Mouse (Mus musculus) Patski (cell line): ENCODE results near the gene Slc9a3r2. TPM values are rescaled to one million over a fixed set of nuclear protein-coding genes. Genes with fewer than 3 reads are reported as not detected.
"Not testable (repeated sequence)": the region's sequence is repeated elsewhere in the genome, so short reads cannot be mapped to it uniquely, and the experiment has no call there.

Experiments used
- ATAC-seq: fragments of 100-300 bp; one replicate; pipeline ENCODE4 v1.8.0; 2021
- CTCF ChIA-PET: fragments of 350-600 bp; sonication (Branson Sonifier 250); formaldehyde crosslinking; loops from one replicate; lab custom pipeline; 2022; ENCODE audit warnings: inconsistent platforms; lab: Charles Lee
- POLR2A ChIA-PET: fragments of 350-600 bp; sonication (Branson Sonifier 250); formaldehyde crosslinking; loops from one replicate; lab custom pipeline; 2022; ENCODE audit warnings: antibody characterized with exemption, inconsistent platforms; lab: Charles Lee
- DNase-seq: peaks from one replicate; pipeline ENCODE4 v3.0.0-alpha.2; 2011; ENCODE audit warnings: low read depth, low spot score
- H3K27me3 ChIP-seq: fragments of 371-371 bp; one replicate; pipeline ENCODE4 v1.5.1; 2021
- CTCF ChIP-seq: fragments of 100-300 bp; IDR thresholded peaks from one replicate; pipeline ENCODE4 v1.5.1; 2021
- in situ Hi-C: fragments of 300-500 bp; cut with MboI; formaldehyde crosslinking; loops from 3 replicates; pipeline ENCODE4 v1.11.1; 2018; ENCODE audit warnings: low pct_unique_long_range_greater_than_20kb, mixed read lengths
- polyA plus RNA-seq: library from polyadenylated mRNA; unstranded; gene quantifications from one replicate; pipeline ENCODE4 v1.2.3, GENCODE M21; 2021

The Slc9a3r2 gene
- polyA plus RNA-seq, 1 experiment from 2014 or later = 32.3 TPM

DNA sequence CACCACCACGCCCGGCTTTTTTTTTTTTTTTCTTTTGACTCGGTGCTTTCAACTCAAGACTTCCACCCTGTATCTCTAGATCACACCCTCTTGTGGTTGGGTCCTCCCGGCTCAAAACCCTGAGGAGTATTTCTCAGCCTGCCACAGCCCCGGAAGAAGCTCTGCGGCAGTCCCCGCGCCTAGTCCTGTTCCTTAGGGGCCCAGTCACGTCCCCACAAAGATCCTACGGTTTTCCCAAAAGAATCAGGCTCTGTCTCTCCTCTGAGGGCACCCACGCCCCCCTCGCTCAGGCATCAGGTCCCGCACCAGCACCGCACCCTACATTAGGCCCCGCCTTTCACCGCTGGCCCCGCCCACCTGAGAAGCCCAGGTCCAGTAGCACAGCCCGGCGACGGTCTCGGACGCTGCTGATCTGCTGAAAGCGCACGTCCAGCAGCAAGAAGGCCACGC, 37.0 kb upstream of the Slc9a3r2 start:
- ATAC-seq (no peak), DNase-seq (no peak)
- no peak for TF ChIP-seq CTCF
- in situ Hi-C loops = no loop called here
- no peaks in the 10 kb centered on the region for H3K27me3 ChIP-seq
- POLR2A ChIA-PET = no interaction called here
- CTCF ChIA-PET = interaction anchor here (0.8 kb wide), 1 partner anchor 13 kb away, joined by 4 read pairs; no protein-coding TSS in a partner anchor

DNA sequence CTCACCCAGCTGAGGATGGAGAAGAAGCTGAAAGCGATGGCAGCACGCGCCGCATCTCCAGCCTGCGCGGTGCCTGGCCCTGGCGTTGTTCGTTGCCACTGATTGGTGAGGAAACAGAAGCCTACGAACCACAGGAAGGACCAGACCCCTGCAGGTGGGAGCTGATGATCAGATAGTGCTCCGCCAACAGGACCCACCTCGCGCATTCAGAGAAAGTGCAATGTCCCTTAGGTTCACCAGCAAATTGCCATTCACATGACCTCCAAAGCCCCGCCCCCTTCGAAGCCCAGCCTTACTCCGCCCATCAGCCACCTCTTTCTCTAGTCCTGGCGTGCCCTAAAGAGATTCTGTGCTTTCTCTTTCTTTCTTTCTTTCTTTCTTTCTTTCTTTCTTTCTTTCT, 36.4 kb upstream of the Slc9a3r2 start:
- in situ Hi-C loops = no loop called here
- H3K27me3 ChIP-seq = no peaks in the 10 kb centered on the region
- ChIA-PET POLR2A (interaction anchor here (1.7 kb wide), 1 partner anchor 17 kb away, joined by 4 read pairs; the partner anchor contains the start of gene Zfp598), CTCF (interaction anchor here (0.8 kb wide), 1 partner anchor 12 kb away, joined by 4 read pairs; no protein-coding TSS in a partner anchor)
- TF ChIP-seq CTCF = no peak
- ATAC-seq = no peak
- no peak for DNase-seq

DNA sequence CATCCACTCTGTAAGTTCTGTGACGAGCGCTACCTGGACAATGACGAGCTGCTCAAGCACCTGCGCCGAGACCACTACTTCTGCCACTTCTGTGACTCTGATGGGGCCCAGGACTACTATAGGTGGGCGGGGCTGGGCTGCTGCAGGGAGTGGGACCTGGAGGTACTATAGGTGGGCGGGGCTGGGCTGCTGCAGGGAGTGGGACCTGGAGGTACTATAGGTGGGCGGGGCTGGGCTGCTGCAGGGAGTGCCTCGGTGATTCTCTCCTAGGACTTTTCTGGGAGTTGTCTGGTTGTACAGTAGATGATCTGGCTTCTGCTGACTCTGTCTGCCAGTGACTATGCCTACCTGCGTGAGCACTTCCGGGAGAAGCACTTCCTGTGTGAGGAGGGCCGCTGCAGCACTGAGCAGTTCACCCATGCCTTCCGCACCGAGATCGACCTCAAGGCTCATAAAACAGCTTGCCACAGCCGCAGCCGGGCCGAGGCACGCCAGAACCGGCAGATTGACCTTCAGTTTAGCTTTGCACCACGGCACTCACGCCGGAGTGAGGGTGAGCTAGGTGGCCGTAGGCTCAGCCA, 27.5 kb upstream of the Slc9a3r2 start:
- POLR2A ChIA-PET = no interaction called here
- in situ Hi-C loops = no loop called here
- ATAC-seq = no peak

DNA sequence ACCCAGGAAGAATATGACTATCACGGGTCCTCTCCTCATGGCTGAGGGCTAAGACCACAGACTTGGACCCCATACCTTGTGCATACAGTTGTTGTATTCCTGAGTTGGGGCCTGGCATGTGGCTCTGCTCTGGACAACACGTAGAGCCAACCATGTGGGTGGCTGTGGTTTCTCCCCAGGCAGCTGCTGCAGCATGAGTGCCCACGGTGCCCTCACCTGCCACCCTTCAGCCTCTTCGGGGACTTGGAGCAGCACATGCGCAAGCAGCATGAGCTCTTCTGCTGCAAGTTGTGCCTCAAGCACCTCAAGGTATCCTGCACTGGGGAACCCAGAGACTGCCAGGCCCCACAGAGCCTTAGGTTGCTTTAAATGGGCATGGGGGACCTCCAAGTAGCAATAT, 26.8 kb upstream of the Slc9a3r2 start:
- CTCF ChIA-PET = interaction anchor here (1.1 to 1.2 kb wide), 2 partner anchors 10 to 26 kb away, joined by 3 to 4 read pairs; no protein-coding TSS in a partner anchor
- H3K27me3 ChIP-seq = no peaks in the 10 kb centered on the region
- no peak for TF ChIP-seq CTCF
- DNase-seq (no peak), ATAC-seq (no peak)
- POLR2A ChIA-PET = no interaction called here
- in situ Hi-C loops = no loop called here

More for the DNA sequence above, 27.5 kb upstream of the Slc9a3r2 start:
- CTCF ChIA-PET = interaction anchor here (0.6 kb wide), 1 partner anchor 9 kb away, joined by 3 read pairs; the partner anchor contains the start of gene Zfp598
- no peaks in the 10 kb centered on the region for H3K27me3 ChIP-seq
- DNase-seq = no peak
- no peak for TF ChIP-seq CTCF

DNA sequence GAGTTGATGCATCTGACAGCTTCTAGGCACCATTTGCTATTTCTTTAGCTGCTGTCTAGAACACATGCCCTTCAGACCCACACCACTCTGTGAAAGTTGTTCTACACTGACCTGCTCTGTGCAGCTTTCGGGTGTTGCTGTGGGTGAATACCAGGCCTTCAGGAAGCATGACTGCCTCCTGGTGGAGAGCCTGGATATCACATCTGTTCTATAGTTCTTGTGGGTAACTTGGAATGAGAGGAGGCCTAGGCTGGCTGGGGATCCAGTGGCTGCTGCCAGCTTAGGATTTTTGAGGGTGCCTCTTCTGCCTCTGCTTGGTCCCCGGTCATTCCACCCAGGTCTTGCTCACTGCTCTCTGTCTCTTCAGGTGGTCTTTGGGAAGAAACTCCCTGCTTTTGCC, 26.1 kb upstream of the Slc9a3r2 start:
- ATAC-seq = no peak
- CTCF ChIA-PET = interaction anchor here (1.1 to 1.2 kb wide), 2 partner anchors 9 to 25 kb away, joined by 3 to 4 read pairs; no protein-coding TSS in a partner anchor

DNA sequence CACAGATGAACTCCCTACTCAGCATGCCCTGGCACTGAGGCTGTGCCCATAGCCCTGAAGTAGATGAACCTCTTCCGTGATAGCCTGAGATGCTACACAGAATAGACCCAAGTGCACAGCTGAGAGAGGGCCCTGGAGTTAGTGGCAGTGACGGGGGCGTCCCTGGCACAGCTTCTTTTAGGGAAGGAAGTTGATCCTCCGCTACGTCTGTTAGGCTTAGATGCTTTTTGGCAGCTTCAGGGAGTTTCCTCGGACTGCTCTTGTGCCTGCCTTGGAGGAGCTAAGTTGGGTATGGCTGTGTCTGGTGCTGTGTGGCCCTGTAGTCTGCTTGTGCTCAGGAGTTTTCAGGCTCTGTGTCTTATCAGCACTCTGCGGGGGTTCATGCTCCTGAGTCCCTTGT, 24.1 kb upstream of the Slc9a3r2 start:
- POLR2A ChIA-PET = no interaction called here
- no peaks in the 10 kb centered on the region for H3K27me3 ChIP-seq
- no peak for DNase-seq
- no peak for TF ChIP-seq CTCF
- CTCF ChIA-PET = interaction anchor here (1.0 kb wide), 1 partner anchor 12 kb away, joined by 4 read pairs; no protein-coding TSS in a partner anchor
- ATAC-seq = no peak
- in situ Hi-C loops = no loop called here

More for the DNA sequence above, 26.1 kb upstream of the Slc9a3r2 start:
- DNase-seq = no peak
- no peaks in the 10 kb centered on the region for H3K27me3 ChIP-seq
- in situ Hi-C loops = no loop called here
- POLR2A ChIA-PET = no interaction called here
- no peak for TF ChIP-seq CTCF

DNA sequence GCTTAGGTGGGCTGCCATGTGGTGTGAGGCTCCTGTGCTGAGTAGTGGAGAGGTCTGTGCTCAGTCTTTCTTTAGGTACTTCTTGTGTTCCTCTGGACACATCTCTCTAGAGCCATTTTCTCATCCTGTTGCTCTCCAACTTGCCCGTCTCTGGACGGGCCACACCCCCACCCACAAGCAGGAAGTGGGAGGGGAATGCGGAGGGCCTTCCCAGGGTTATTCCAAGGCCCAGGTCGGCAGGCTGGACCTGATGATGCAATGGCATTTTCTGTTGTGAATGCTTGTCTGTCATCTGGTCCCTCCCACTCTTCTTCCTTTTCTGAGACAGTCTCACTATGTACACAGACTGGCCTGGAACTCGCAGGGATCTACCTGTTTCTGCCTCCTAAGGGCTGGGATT, 22.0 kb upstream of the Slc9a3r2 start:
- no peaks in the 10 kb centered on the region for H3K27me3 ChIP-seq
- DNase-seq = no peak
- TF ChIP-seq CTCF = no peak
- no peak for ATAC-seq
- in situ Hi-C loops = no loop called here
- ChIA-PET CTCF (interaction anchor here (1.1 to 1.3 kb wide), 2 partner anchors 34 to 40 kb away, joined by 4 read pairs; partner anchors contain the start of genes Nthl1, Tbl3 and Tsc2), POLR2A (no interaction called here)

DNA sequence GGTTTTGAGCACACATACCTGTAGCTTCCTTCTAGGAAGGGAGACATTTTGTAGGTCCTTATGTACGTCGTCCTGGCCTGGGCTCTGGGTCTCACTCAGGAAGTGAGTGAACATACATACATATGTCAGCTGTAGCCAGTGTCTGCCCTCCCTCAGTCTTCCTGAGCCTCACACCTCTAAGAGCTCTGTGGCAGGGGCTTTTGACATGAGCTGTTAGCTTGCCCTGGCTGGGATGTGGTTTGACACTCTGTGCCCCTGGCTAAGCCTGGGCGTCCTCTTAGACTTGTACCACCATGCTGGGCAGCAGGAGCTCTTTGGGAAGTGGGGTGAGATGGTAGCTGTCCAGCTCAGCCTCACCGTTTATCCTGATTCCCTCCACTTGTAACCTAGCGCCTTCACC, 21.2 kb upstream of the Slc9a3r2 start:
- in situ Hi-C loops = no loop called here
- ATAC-seq = no peak
- DNase-seq = no peak
- ChIA-PET CTCF (interaction anchor here (1.1 to 1.7 kb wide), 4 partner anchors 35 to 133 kb away, joined by 3 to 4 read pairs (median 4); partner anchors contain the start of genes Nthl1, Tbl3 and Tsc2), POLR2A (interaction anchor here (1.1 to 2.0 kb wide), 2 partner anchors 19 to 50 kb away, joined by 3 to 7 read pairs; partner anchors contain the start of gene Syngr3)
- TF ChIP-seq CTCF = no peak
- H3K27me3 ChIP-seq = no peaks in the 10 kb centered on the region

DNA sequence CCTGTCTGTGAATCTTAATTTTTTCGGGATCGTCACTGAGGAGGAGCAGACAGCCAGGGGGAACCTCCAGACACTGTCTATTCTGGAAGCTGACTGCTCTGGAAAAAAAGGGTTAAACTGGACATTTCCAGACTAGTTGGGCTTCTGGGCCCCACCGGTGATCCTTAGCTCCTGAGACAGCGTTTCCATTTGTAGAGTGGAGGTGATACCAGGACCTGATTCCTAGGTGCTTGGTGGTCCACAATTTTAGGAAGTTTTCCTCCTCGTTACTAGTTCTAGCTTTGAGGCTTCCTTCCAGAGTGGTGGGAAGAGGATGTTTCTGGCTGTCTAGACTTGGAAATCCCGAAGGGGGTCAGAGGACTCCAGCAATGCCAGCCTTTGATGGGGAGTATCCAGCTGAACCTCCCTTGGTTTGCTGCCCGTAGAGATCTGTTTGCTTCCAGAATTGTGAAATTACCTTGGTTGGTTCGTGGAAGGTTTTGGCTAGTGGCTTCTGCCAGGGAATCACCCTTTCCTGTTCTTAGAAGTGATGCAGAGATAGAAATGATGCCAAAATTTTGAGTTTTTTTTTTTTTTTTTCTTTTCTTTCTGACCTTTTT, 20.2 kb upstream of the Slc9a3r2 start:
- in situ Hi-C loops = no loop called here
- POLR2A ChIA-PET = interaction anchor here (0.8 to 2.0 kb wide), 9 partner anchors 15 to 197 kb away, joined by 3 to 7 read pairs (median 4); partner anchors contain the start of genes Nthl1, Syngr3, Tbl3 and Tsc2
- no peak for TF ChIP-seq CTCF
- H3K27me3 ChIP-seq = no peaks in the 10 kb centered on the region
- DNase-seq (no peak), ATAC-seq (no peak)
- CTCF ChIA-PET = interaction anchor here (1.1 to 1.7 kb wide), 5 partner anchors 19 to 198 kb away, joined by 3 to 5 read pairs (median 4); partner anchors contain the start of genes Nthl1 and Tsc2

DNA sequence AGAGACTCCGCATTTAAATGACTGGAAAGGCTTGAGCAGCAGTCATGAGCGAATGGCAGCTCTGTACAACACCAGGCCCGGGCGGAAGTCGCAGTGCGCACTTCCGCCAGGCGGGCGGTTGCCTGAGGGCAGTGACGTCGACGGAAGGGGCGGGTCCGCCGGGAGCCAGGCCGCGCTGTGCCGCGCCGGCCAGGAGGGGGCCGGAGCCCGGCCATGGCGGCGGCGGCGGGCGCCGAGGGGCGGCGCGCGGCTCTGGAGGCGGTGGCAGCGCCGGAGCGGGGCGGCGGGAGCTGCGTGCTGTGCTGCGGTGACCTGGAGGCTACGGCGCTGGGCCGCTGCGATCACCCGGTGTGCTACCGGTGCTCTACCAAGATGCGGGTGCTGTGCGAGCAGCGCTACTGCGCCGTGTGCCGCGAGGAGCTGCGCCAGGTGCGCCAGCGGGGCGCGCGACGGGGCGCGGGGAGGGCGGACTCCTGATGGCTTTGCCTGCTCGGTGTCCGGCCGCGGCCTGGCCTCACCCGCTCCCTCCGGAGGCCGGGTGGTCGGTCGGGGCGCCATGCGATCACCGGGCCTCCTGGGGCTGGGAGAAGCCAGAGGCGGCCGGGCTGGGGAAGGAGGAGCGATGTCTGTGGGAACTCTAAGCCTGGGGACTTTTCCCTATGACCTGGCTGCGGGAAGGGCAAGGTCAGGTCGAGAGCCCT, 19.6 kb upstream of the Slc9a3r2 start, which contains the start of gene Zfp598:
TSS of gene Zfp598 (plus strand) at position 143 of the 701 bp plus-strand sequence.
- ChIA-PET POLR2A (interaction anchor here (0.7 to 2.0 kb wide), 9 partner anchors 12 to 197 kb away, joined by 3 to 7 read pairs (median 4); partner anchors contain the start of genes Nthl1, Syngr3, Tbl3 and Tsc2), CTCF (interaction anchor here (0.9 to 1.7 kb wide), 9 partner anchors 8 to 197 kb away, joined by 3 to 5 read pairs (median 3); partner anchors contain the start of genes Nthl1, Traf7 and Tsc2)
- no peak for TF ChIP-seq CTCF
- in situ Hi-C loops = no loop called here
- H3K27me3 ChIP-seq = no peaks in the 10 kb centered on the region
- peak; percentile 85 for ATAC-seq
- peak; percentile 51 for DNase-seq

DNA sequence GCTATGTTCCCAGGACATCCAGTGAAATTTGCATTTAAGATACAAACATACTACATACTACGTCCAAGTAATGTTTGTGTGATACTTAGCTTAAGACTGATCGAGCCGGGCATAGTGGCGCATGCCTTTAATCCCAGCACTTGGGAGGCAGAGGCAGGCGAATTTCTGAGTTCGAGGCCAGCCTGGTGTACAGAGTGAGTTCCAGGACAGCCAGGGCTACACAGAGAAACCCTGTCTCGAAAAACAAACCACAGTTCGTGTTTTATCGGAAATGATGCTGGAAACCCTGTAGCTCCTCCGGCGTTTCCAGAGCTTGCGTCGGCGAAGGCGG, 19.1 kb upstream of the Slc9a3r2 start:
- H3K27me3 ChIP-seq, ATAC-seq, DNase-seq, in situ Hi-C loops: not testable (repeated sequence)
- CTCF ChIA-PET = interaction anchor here (0.9 to 2.9 kb wide), 9 partner anchors 8 to 197 kb away, joined by 3 to 14 read pairs (median 3); partner anchors contain the start of genes Nthl1, Traf7 and Tsc2
- POLR2A ChIA-PET = interaction anchor here (0.6 to 1.7 kb wide), 6 partner anchors 12 to 196 kb away, joined by 3 to 4 read pairs (median 4); partner anchors contain the start of gene Tbl3
